Mouse (Mus musculus) spleen, adult 2 months (tissue): ENCODE results near the gene Ssh3.

ENCODE experiments used
- CTCF ChIP-seq: fragments of 200-500 bp; IDR thresholded peaks from 2 replicates; pipeline ENCODE4 v1.5.1; 2011; ENCODE audit warnings: mild to moderate bottlenecking, inconsistent platforms; ENCODE audit not compliant: insufficient read depth, insufficient read length, insufficient replicate concordance; ENCODE audit errors: extremely low read depth
- POLR2A ChIP-seq: fragments of 200-500 bp; IDR thresholded peaks from 2 replicates; pipeline ENCODE4 v1.6.1; 2011; ENCODE audit warnings: low read depth, low read length, inconsistent platforms

DNA sequence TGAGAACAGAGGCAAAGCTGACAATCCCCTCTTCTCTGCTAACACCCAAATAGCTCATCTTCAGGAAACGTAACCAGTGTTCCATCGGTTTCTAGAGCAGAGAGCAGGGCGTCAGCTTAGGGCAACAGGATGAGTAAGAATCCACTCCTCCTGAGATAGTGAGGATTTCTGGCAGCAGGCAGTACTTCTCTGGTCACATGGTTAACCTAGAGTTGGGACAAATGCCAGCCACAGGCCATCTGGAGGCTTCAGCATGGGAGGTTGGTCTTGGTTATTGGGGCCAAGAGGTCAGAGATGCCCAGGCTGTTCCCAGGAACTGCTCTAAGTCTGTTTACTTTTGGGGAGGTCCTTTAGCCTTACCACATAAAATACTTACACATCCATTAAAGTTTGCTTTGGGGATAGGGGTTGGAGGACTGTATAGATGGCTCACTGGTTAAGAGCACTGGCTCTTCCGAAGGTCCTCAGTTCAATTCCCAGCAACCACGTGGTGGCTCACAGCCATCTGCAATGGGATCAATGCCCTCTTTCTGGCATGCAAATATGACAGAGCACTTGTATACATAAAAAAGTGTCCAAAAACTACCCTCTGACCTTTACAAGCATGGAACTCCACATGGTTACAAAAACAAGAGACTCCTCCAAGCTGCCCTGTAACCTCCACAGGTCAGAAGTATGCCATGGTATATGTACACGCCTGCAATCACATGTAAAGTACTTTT is 46.4 kb upstream of the Ssh3 start:
- TF ChIP-seq CTCF, result no peak
- no peak for TF ChIP-seq POLR2A
